Mouse (Mus musculus): ENCODE data around the gene Tmem102.

DNA sequence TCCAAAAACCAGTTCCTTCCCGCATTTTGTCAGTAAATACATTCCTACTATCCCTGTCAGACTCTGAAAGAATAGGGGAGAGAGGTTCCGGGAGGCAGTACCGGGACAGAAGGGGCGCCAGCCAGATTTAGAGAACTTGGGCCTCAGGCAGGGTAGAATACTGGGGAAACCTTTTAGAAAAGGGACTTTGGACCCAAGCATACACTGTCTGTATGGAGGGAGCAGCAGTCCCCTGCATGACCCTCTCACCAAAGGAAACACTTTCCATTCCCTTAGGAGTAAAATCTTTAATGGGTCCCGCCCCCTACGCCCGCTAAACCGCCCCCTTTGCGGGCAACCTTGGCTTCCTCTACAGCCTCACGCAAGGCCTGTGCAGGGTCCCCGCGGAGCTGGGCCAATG, 2.1 kb downstream of the Tmem102 start:
- TF ChIP-seq GATA1 (IDR thresholded peaks at IDR 0.05; ENCODE audit: borderline replicate concordance, low read length) (no peak), FLI1 (IDR thresholded peaks at IDR 0.05; ENCODE audit: low read length) (no peak)
